Mouse (Mus musculus) testis, adult 10 weeks (tissue): ENCODE data around the gene Ctdsp2. TPM values are rescaled to one million over a fixed set of nuclear protein-coding genes. Genes with fewer than 3 reads are reported as not detected.

Source experiments
- polyA plus RNA-seq: library from polyadenylated mRNA; stranded (reverse); fragments of 350-450 nt; fragmentation: Illumina TruSeq; extraction: RNeasy Lipid Tissue Mini Kit (QIAGEN cat#74804); gene quantifications from one replicate; pipeline ENCODE4 v1.2.3, GENCODE M21; 2014; ENCODE audit warnings: low read depth, low replicate concordance

Gene Ctdsp2
- 5.3 TPM for polyA plus RNA-seq

GRCm38 (mm10) chr10:126978277-126978994, at the start of gene Ctdsp2:
Ctdsp2 (plus strand) TSS chr10:126978717.

GRCm38 (mm10) chr10:127000529-127000928, 22.0 kb downstream of the Ctdsp2 start, which contains the start of gene Avil:
Avil (plus strand) TSS chr10:127000709.

GRCm38 (mm10) chr10:127030336-127031296, 52.1 kb downstream of the Ctdsp2 start, which contains the start of gene Tsfm:
Tsfm (minus strand) TSS chr10:127030840.

GRCm38 (mm10) chr10:127041274-127041766, 62.8 kb downstream of the Ctdsp2 start, which contains the start of the genes Mettl1 and Eef1akmt3:
Mettl1 (plus strand) TSS chr10:127041414.
Eef1akmt3 (minus strand) TSS chr10:127041513.

GRCm38 (mm10) chr10:127047954-127048353, 69.4 kb downstream of the Ctdsp2 start, which contains the start of gene Cyp27b1:
Cyp27b1 (plus strand) TSS chr10:127048250.

Other genes with a start within 250 kb of the Ctdsp2 start
- 3.7 TPM for gene Atp23, start 77.4 kb upstream of the Ctdsp2 start, polyA plus RNA-seq
- not detected for gene Avil, start 22.0 kb downstream of the Ctdsp2 start, polyA plus RNA-seq
- 2.9 TPM for gene Tsfm, start 52.1 kb downstream of the Ctdsp2 start, polyA plus RNA-seq
- 3.7 TPM for gene Mettl1, start 62.7 kb downstream of the Ctdsp2 start, polyA plus RNA-seq
- not detected for gene Eef1akmt3, start 62.8 kb downstream of the Ctdsp2 start, polyA plus RNA-seq
- gene Cyp27b1, start 69.5 kb downstream of the Ctdsp2 start, polyA plus RNA-seq: 0.11 TPM
- gene March9, start 81.5 kb downstream of the Ctdsp2 start, polyA plus RNA-seq: 0.27 TPM
- 13.9 TPM for gene Cdk4, start 84.8 kb downstream of the Ctdsp2 start, polyA plus RNA-seq
- gene Tspan31, start 91.5 kb downstream of the Ctdsp2 start, polyA plus RNA-seq: 9.5 TPM
- gene Agap2, start 96.6 kb downstream of the Ctdsp2 start, polyA plus RNA-seq: 0.06 TPM
- 5.2 TPM for gene Os9, start 142.4 kb downstream of the Ctdsp2 start, polyA plus RNA-seq
- 1.1 TPM for gene B4galnt1, start 186.5 kb downstream of the Ctdsp2 start, polyA plus RNA-seq
- 3.1 TPM for gene Slc26a10, start 201.9 kb downstream of the Ctdsp2 start, polyA plus RNA-seq
- 7.3 TPM for gene Arhgef25, start 211.4 kb downstream of the Ctdsp2 start, polyA plus RNA-seq
- gene Dtx3, start 217.0 kb downstream of the Ctdsp2 start, polyA plus RNA-seq: 7.7 TPM
- 7.2 TPM for gene Pip4k2c, start 232.9 kb downstream of the Ctdsp2 start, polyA plus RNA-seq